Mouse (Mus musculus): ENCODE data around the gene Defb23.
"Not testable (repeated sequence)": the region's sequence is repeated elsewhere in the genome, so short reads cannot be mapped to it uniquely, and the experiment has no call there.

Gene Defb23

GRCm38 (mm10) chr2:152436983-152437860 lies 27.2 kb downstream of the Defb23 start:
- DNase-seq (ENCODE audit: low read depth, low spot score): peak; percentile 76

- no peak for DNase-seq (ENCODE audit: low read depth, low spot score)
These were observed 28.0 kb downstream of the Defb23 start for GRCm38 (mm10) chr2:152436405-152436901.

- not testable (repeated sequence) for DNase-seq (ENCODE audit: low read depth, low spot score)
These were observed 35.9 kb downstream of the Defb23 start for GRCm38 (mm10) chr2:152428481-152428880.

- DNase-seq (ENCODE audit: low read depth, low spot score): no peak
These were observed 36.9 kb downstream of the Defb23 start for GRCm38 (mm10) chr2:152427493-152427892.

GRCm38 (mm10) chr2:152415786-152416185 lies 48.6 kb downstream of the Defb23 start:
- no peak for DNase-seq (ENCODE audit: low read depth, low spot score)

- no peak for DNase-seq (ENCODE audit: low read depth, low spot score)
These were observed 49.1 kb downstream of the Defb23 start, which contains the start of gene 6820408C15Rik for GRCm38 (mm10) chr2:152415287-152415686. 6820408C15Rik (plus strand) TSS chr2:152415587.

GRCm38 (mm10) chr2:152414591-152415165 lies 49.7 kb downstream of the Defb23 start, which contains the start of gene Zcchc3:
Zcchc3 (minus strand) TSS chr2:152415027.
- peak; percentile 68 for DNase-seq (ENCODE audit: low read depth, low spot score)

- DNase-seq (ENCODE audit: low read depth, low spot score): no peak
These were observed 50.4 kb downstream of the Defb23 start for GRCm38 (mm10) chr2:152413765-152414584.

- no peak for DNase-seq (ENCODE audit: low read depth, low spot score)
These were observed 51.2 kb downstream of the Defb23 start for GRCm38 (mm10) chr2:152413158-152413764.

- DNase-seq (ENCODE audit: low read depth, low spot score): no peak
These were observed 51.8 kb downstream of the Defb23 start for GRCm38 (mm10) chr2:152412526-152413157.

GRCm38 (mm10) chr2:152411471-152411870 lies 52.9 kb downstream of the Defb23 start:
- DNase-seq (ENCODE audit: low read depth, low spot score): no peak

GRCm38 (mm10) chr2:152410971-152411371 lies 53.4 kb downstream of the Defb23 start:
- no peak for DNase-seq (ENCODE audit: low read depth, low spot score)

- DNase-seq (ENCODE audit: low read depth, low spot score): no peak
These were observed 54.6 kb downstream of the Defb23 start for GRCm38 (mm10) chr2:152409781-152410180.

All from 3T3-L1 (cell line).